Mouse (Mus musculus): ENCODE data around the gene Tie1.

Tie1 gene

DNA sequence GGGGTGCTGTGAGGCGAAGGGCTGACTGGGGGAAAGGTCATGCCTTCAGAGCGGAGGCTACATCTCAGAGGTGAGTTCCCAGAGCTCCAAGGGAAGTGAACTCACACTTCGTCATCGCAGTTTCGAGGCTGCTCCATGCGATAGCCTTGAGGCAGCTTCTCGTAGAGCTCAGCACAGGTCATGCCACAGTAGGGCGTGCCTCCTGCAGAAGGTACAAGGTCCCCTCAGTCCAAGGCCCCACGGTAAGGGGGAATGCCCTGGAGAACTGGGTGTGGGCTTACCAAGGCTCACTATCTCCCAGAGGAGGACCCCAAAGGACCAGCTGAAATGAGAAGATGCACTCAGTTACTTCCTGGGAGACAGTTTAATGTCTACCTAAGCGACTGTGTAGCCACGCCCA is 17.2 kb downstream of the Tie1 start:
- DNase-seq, result peak in 1 of 2 experiments; percentile 49

DNA sequence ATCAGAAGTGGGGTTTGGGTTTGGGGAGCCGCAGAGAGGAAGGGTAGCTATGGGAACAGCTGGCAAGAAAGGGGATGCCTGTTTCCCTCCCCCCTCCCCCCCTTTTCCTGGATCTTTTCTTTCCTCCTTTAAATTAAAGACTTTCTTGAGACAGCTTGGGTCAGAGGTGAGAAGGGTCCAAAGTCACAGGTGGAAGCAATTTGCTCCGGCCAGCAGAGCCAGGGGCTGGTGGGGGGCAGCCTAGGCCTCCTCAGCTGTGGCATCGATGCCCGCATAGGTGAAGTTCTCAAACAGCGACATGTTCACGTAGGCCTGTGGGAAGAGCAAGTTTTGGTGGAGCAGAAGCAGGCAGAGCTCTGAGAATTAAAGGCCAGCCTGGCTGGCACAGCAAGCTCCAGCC is 18.6 kb downstream of the Tie1 start:
- DNase-seq, result no peak

DNA sequence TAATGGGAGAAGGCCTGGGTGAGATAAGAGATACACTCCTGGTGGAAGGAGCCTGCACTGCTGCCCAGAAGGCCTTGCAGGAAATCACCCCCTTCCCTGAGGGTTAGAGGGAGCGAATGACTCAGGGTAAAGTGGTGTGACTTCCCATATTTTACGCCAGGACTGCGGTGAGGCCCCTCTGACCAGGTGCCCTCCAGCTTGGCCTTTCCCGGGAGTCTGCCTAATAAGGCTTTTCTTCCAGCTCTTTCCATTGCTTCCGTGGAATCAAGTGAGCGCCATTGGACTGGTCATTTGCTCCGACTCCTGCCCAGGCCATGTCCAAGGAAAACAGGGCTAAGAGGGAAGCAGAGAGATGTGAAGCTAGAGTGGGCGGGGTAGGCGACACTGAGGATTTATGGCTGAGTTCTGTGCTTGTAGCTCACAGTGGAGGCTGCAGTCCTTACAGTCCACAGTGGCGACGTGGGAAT is 24.1 kb downstream of the Tie1 start:
- DNase-seq, result peak in 1 of 2 experiments; percentile 21

DNA sequence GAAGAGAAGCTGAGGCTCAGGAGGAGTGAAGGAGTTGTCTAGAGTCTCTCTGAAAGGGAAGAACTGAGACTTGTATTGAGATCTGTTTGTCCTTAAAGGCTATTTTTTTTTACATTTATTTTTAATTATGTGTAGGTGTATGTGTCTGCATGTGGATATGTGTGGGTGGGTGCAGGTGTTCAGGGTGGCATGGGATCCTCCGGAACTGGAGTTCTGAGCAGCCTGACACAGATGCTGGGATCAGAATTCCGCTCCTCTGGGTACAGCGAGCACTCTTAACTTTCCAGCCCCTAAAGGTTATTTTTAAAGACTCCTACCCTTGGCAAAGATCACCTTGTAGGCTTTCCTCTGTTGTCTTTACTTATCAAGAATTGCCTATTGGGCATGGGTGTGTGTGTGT is 24.9 kb downstream of the Tie1 start:
- DNase-seq, result no peak

DNA sequence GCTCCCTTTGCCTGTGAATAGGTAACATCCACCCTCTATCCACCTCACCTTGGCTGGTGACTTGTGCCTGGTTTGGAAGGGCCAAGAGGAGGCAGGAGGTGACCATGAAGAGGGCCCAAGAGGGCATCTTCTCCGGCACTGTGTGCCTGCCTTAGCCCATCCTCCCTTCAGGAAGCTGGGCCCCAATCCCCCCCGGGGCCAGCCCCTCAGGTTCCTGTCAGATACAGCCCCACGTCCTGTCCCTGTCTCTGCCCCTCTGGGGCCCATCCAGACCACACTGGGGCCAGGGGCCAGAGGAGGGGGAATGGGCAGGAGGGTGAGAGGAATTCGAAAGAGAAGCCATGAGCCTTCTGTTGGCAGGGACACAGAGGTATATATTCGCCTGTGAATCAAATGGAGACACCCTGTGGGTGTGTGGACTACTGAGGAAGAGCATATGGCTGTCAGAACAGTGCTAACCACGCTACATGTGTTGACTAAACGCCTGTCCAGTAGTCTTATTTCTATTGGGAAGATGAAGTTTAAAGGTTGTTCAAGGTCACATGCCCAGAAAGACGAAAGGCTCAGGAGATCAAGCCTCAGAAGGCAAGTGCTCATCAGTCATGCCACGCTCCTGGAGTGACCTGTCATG is 32.4 kb downstream of the Tie1 start, which contains the start of gene Mpl:
Mpl (minus strand) TSS at position 169 of the 631 bp plus-strand sequence.
- no peak for DNase-seq

DNA sequence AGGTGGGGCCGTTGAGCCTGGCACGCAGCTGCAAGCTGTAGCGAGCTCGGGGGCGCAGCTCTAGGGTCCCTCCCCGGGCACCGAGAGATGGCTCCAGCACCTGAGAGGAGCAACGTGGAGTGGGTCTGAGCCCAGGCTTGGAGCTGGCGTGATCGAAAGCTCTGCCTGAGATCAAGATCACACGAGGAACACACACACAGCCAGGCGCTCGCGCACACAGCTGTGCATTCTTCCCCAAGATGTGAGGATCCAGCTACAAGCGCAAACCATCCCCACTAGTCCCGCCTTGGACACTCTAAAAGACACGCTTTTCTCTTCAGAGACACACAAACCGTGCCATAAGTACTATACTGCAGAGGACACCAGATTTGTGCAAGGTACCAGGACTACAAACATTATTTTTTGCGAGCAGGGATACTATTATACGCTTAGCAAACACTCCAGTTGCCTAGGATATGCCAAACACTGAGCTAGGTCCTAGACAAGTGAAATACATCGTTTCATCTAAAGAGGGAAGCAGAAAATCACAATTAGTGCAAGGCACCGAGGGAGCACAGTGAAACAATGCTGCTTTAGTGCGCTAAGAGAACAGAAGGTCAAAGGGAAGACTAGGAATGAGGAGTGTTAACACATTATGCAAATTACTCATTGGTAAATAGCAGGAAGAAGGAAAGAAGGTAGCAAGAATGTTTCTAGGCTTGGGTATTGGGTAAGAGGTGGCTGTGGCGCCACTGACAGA is 43.3 kb downstream of the Tie1 start:
- no peak for DNase-seq

DNA sequence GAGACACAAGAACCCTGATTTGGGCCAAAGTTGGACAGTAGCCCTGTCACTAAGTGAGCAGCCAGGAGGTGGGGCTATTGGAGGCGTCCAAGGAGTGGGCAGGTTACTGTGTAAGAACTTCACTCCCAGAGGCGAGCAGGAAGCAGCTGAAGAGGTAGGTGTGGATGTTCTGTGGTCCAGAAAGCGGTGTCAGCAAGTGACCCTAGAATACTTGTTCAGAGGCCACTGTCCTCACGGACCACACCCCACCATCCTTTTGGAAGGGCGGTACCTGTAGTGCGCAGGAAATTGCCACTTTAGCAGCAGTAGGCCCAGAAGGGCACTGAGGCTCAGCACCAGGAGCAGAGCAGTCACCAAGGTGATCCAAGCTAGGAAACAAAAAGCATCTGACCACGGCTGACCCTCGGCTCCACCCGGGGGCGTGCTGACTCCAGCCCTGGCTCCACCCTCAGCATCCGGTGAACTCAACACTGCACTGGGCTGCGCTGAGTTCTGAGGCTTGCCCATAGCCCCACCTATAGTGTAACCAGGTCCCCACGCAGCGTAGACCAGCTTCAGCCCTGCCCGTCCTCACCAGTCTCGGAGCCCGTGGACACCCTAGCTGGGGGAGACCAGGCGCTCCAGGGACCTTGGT is 44.0 kb downstream of the Tie1 start:
- DNase-seq, result peak; percentile 71 to 82

DNA sequence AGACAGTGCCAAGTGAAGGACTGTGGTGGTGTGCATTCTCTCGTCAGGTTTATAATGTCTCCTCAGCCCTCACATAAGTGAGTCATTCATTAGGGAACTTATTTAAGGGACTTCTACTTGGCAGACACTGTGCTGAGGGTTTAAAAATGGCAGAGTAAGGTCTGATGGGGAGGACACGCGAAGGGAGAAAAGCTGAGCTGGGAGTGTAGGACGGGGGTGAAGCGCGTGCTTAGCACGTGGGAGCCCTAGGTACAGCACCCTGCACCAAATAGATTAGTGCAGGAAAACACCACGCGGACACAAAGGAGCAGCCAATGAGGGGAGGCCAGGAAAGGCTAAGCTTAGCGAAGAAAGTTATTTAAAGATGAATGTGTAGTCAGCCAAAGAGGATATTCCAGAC is 44.8 kb downstream of the Tie1 start:
- no peak for DNase-seq

DNA sequence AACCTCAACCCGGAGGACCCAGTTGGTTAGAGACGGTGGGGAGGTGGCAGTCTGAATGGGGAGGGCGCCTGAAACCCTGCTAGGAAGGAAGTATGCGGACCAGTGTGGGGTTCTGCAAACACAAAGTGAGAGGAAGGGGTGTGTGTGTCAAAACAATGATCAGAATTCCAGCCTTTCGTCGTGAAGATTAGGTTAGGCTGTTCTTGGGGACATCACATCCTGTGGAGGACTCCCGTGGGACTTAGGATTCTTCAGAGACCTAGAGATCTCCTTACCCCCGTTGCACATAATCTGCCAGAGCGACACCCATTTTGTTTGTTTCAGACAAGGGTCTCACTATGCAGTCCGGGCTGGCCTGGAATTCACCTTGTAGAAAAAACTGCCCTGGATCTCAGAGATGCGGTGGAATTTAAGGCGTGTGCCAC is 52.0 kb downstream of the Tie1 start:
- peak in 1 of 2 experiments; percentile 8 for DNase-seq

DNA sequence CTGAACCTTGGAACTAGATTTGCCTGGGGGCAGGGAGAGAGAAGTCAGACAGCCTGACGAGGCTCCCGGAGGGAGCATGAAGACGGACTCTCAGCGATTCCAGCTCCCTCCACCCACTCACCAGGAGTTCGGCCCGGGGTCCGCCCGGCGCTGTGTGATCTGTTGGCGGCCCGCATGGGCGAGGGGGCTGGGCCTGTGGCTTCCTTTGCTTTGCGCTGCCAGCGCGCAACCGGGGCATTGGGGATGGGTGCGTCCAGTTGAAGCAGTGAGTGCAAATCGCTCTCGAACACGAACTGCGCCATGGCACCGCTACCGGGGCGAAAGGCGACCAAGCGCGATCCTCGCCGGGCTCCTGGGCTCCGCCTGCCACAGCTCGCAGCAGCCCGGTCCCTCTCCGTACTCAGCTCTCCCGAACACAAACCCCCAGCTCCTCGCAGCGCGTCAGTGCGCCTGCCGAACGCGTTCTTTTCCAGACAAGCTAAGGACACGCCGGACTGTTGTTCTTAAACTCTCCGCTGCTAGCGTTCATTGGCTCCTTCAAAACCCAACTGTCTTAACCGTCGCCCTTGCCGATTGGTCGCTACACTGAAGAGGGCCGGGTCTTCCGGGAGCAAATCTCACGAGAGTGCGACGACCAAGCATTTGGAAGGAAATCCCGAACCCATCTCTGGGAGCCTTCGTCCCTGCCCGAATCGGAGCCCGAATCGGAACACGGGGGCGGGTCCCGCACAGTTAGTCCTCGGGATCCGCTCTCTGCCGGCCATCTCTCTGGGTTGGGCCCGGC is 52.8 kb downstream of the Tie1 start, which contains the start of gene Cdc20:
Cdc20 (minus strand) TSS at position 533 of the 784 bp plus-strand sequence.
- DNase-seq, result peak; percentile 91 to 96

DNA sequence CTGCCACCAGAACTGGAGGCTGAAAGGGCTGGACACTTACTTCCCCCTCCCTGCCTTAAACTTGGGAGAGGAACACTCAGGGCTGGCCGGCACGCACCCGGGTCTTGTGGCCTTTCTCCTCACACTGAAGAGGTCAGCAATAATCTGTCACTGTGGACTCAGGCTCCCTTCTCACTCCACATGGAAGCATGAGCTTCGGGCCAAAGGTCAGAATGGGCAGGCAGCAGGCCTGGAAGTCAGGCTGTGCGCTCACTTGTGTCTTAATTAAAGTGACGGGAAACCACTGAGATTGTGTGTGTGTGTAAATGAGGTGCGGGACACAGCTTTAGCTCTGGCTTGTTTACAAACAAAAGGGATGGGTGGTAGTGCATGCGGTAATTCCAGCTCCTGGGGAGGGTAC is 57.5 kb downstream of the Tie1 start:
- DNase-seq, result peak; percentile 78 to 91

DNA sequence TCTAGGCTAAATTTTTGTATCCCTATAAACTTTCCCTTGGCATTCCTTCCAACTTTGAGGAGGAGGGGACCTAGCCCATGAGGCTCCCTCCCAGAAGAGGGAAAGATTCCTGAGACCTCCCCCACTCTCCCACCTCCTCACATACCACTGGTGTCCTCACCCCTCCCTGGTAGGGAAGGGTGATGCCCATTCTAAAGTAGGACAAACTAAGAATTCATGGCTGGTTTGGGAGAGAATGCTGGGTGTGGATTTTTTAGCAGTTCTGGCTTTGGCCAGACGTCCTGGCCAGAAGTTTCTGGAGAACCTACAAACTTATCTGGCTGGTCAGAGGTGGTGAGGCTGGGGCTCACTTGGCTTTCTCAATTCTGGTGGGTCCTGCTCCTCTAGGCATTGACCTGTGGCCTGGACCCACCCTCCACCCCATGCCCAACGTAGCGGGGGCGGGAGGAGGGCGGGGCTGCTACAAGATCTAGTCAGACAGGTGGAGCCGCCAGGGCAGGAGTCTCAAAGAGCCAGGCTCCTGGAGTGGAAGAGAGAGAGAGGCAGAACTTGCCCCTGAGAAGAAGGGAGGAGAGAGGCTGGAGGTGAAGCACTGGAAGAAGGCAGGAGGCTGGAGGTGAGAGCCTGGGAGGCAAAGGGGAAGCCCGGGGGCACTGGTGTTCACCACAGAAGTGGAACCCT is 60.5 kb downstream of the Tie1 start:
- peak; percentile 65 to 85 for DNase-seq

DNA sequence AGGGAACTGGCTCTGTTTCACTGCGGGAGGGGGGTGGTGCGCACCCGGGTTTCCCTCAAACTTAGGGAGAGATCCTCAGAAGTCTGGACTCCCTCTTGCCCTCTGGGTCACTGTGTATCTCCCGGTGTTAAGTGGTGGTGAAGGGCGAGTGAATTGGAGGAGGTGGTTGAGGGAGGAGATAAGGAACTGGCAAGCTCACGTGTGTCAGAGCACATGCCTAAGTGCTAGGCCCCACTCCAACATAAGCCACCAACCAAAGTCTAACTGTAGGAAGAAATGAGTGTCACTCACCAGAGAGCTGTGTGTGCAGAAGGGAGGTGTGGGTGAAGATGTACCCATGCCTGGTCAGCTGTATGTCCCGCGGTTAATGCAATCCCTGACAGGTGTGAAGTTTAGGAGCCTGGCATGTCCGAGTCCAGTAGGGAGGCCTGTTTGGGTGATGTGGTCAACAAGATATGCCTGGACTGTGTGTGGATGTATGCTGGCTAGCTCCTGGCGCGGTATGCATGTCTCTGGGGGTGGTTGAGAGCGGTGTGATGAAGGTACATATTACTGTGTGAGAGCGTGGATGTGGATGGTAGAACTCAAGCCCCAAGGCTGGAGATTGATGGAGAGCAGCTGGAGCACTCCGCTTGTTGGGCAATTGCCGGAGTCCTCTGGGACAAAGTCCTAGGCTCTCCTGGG is 61.2 kb downstream of the Tie1 start:
- peak; percentile 27 to 59 for DNase-seq

DNA sequence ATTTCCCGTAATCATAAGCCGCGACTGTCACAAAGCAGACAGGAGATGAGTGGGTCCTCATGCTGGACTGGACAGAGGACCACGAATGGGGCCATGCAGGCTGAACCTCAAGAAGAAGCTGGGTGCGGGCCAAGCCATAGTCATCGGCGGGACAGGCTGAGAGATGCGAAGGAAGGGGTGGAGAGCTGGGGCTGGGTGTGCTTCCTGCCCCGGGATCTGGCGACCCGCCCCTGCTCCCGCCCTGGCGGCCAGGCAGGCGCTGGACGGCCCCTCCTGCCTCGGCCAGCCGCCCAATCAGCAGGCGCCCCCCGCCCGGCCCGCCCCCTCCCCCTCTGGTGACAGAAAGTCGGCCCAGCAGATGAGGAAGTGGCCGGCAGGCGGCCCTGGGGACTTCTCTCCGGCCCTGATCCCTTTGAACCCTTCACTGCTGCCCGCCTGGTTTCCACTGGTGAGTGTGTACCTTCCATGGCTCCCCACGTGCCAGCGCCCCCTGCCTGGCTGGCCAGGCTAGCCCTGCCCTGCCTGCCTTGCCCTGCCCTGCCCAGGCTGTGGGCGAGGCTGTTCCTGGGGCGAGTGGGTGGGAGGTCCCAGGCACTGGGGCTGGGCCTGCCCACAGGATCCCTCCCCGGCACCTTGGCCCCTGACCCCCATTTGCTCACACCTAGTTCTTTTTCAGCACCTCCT is 62.0 kb downstream of the Tie1 start, which contains the start of gene Elovl1:
Elovl1 (plus strand) TSS at position 326 of the 684 bp plus-strand sequence.
- peak; percentile 93 to 98 for DNase-seq

DNA sequence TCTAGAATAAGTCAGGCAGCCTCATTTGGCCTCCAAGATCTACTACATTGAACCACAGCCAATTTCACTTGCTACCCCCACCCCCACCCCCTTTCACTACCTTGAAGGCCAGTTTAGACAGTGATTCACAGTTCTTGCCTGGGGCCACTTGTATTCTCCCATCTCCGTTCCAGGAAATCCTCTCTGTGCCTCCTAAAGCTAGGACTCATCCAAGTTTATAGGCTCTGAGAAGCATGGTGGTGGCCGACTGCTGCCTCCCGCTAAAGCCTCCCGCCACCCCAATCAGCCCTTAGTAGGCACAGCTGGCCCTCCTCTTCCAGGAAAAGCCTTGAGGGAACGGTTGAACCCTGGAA is 62.5 kb downstream of the Tie1 start:
- DNase-seq, result no peak

DNA sequence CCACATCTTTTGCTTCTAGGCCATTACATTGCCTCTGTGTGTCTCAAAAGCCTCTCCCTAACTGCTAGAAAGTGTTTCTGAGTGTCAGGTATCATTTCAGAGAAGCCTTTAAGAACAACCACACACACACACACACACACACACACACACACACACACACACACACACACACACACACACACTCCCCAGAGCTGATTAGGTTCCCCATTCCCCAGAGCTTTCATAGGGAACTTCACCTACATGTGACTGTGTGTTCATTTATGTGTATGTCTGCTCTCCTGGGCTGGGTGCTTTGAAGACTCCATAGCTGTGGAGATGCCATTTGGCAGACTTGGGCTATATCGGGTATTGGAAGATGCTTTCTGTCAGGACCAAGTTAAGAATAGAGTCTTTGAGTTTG is 64.5 kb downstream of the Tie1 start:
- DNase-seq, result no peak

DNA sequence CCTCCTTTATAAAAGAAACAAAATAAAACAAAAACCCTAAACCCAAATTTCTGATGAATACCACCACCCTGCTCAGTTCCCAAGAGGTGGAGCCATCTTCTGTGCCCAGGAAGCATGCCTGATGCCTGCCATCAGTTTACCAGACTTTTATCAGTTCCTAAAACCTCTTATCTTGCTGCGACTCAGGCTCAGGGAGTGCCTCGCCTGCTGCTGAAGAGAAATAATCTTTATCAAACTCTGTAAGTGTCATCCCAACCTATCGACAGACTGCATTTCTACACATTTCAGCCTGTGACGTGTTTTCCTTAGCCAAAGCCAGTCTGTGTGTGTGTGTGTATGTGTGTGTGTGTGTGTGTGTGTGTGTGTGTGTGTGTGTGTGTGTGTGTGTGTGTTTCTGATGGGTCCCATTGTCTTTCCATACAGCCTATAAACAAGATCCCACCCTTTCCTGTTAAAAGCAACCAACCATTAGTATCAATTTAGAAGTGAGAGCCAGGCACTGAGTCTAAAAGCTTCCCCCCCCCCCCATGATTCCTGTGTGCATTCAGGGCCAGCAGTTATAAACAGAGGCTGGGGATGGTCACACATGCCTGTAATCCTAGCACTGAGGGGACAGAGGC is 65.2 kb downstream of the Tie1 start:
- DNase-seq, result no peak

DNA sequence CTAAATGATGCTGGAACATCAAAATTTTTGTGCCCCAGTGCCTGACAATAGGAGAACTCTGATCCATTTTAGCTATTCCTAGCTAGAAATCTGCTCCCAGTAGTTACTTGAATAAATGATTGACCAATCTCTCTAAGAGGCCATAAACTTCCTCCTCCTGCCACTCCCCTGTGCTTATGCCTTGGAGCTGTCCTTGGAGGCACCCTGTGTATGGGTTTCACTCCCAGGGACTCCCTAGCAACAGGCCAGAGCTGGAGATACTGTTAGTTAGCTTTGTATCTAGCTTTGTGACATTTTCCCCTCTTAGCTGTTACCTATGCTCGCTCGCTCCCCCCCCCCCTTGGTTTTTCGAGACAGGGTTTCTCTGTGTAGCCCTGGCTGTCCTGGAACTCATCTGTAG is 68.5 kb downstream of the Tie1 start:
- peak in 1 of 2 experiments; percentile 55 for DNase-seq

All from kidney, postnatal 25 days (tissue).